Mouse (Mus musculus) liver, embryonic 16.5 days (tissue): ENCODE measurements around the gene Mybbp1a. TPM values are rescaled to one million over a fixed set of nuclear protein-coding genes. Genes with fewer than 3 reads are reported as not detected.
"Not testable (repeated sequence)": the region's sequence is repeated elsewhere in the genome, so short reads cannot be mapped to it uniquely, and the experiment has no call there.

Source experiments
- ATAC-seq: fragments of 200-750 bp; cut with Nextera tagmentation; 2 replicates; pipeline ENCODE4 v1.8.0; 2017; ENCODE audit warnings: low read depth, mild to moderate bottlenecking, moderate number of reproducible peaks, moderate library complexity
- H3K27ac ChIP-seq: fragments of 300-500 bp; sonication (generic); 2 replicates; pipeline ENCODE4 v1.5.1; 2014; ENCODE audit warnings: mild to moderate bottlenecking, low read length
- H3K27me3 ChIP-seq: fragments of 300-500 bp; sonication (generic); 2 replicates; pipeline ENCODE4 v1.6.1; 2014; ENCODE audit warnings: low read depth, low read length, mixed read lengths; ENCODE audit not compliant: control insufficient read depth, insufficient read depth
- H3K36me3 ChIP-seq: fragments of 300-500 bp; sonication (generic); 2 replicates; pipeline ENCODE4 v1.6.1; 2014; ENCODE audit warnings: mild to moderate bottlenecking; ENCODE audit not compliant: control insufficient read depth, insufficient read depth
- H3K4me1 ChIP-seq: fragments of 300-500 bp; sonication (generic); 2 replicates; pipeline ENCODE4 v1.6.1; 2014; ENCODE audit warnings: low read depth, low read length, mixed read lengths; ENCODE audit not compliant: control insufficient read depth
- H3K4me2 ChIP-seq: fragments of 300-500 bp; sonication (generic); 2 replicates; pipeline ENCODE4 v1.6.1; 2014; ENCODE audit warnings: low read depth, low read length, mixed read lengths
- H3K4me3 ChIP-seq: fragments of 300-500 bp; sonication (generic); 2 replicates; pipeline ENCODE4 v1.5.1; 2014; ENCODE audit warnings: low read depth, mild to moderate bottlenecking, low read length
- H3K9ac ChIP-seq: fragments of 300-500 bp; sonication (generic); 2 replicates; pipeline ENCODE4 v1.6.1; 2014; ENCODE audit warnings: low read depth, low read length
- H3K9me3 ChIP-seq: fragments of 300-500 bp; sonication (generic); replicated peaks from 2 replicates; pipeline ENCODE4 v1.6.1; 2016; ENCODE audit warnings: low read length; ENCODE audit not compliant: control insufficient read depth
- WGBS: fragments of 180-500 bp; shearing (Covaris S2); extraction: QIAGEN DNeasy Blood & Tissue Kit; methylation state at CpG from one replicate; pipeline ENCODE4 v1.1.7; 2014; ENCODE audit not compliant: insufficient replicate concordance; 5-methylcytosine and 5-hydroxymethylcytosine counted together
- polyA plus RNA-seq: library from polyadenylated mRNA; unstranded; fragments of >200 nt; fragmentation: Nextera tagmentation; extraction: Ambion mirVana; gene quantifications from 2 replicates; pipeline ENCODE4 v1.2.1, GENCODE M21; 2015

Mybbp1a gene
- polyA plus RNA-seq, 1 experiment from 2014 or later = 68.2 TPM

DNA sequence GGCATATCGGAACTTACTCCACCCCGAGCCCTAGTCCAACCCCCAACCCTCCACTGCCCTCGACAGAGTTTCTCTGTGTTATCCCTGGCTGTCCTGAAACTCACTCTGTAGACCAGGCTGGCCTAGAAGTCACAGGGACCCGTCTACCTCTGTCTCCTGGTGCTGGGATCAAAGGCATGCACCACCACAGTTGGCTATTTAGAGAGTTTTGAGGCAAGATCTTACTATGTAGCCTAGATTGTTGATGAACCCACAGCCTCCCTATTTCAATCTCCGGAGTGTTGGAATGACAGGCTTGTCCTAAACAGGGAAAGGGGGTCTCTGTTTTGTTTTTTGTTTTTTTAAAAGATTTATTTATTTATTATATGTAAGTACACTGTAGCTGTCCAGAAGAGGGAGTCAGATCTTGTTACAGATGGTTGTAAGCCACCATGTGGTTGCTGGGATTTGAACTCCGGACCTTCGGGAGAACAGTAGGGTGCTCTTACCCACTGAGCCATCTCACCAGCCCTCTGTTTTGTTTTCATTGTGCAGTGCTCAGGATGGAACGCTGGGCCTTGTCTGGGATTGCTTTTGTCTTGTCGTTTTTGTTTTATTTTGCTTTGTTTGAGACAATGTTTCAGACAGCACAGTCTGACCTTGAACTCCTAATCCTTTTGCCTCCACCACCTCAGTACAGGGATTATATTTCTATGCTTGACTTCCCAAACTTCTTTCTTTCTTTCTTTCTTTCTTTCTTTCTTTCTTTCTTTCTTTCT is 10.7 kb upstream of the Mybbp1a start:
- not testable (repeated sequence) for H3K4me1 ChIP-seq, H3K4me3 ChIP-seq, H3K27ac ChIP-seq, H3K36me3 ChIP-seq, H3K9ac ChIP-seq, H3K27me3 ChIP-seq, H3K9me3 ChIP-seq, ATAC-seq, H3K4me2 ChIP-seq
- 58% methylated on average over 9 of the region's 9 CpGs for WGBS

GRCm38 (mm10) chr11:72434963-72435693 is 6.0 kb upstream of the Mybbp1a start, which contains the start of gene Ggt6:
Ggt6 (plus strand) TSS chr11:72435526.
- Histone ChIP-seq H3K9ac (no peak within 1 kb of the TSS), H3K27ac (no peak within 1 kb of the TSS), H3K9me3 (no peaks in the 10 kb centered on the region), H3K4me3 (no peak within 1 kb of the TSS), H3K4me2 (no peak within 1 kb of the TSS), H3K4me1 (no peaks in the 10 kb centered on the region; the same call in 1 of the 2 replicates), H3K27me3 (no peaks in the 10 kb centered on the region), H3K36me3 (no peaks in the 10 kb centered on the region)
- 51% methylated on average over 11 of the region's 11 CpGs for WGBS
- peak; percentile 39; the same call in 1 of the 2 replicates for ATAC-seq

DNA sequence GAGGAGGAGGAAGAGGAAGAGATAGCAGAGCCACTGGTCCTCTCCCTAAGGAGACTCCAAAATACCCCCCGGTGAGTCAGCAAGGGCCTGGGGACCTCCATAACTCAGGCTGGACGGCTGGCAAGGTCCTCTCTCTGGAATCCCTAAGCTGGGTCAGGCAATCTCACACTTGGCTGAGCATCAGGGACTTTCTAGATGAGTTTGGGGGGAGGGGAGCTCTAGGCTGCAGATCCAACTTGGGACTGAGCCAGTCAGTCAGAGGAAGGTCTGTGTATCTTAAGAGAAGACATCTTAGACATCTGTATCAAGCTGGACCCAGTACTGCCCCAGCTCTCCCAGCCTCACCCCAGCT is 5.5 kb upstream of the Mybbp1a start:
- ATAC-seq = no peak
- no peaks in the 10 kb centered on the region for H3K36me3 ChIP-seq
- WGBS = 47% methylated on average over 2 of the region's 2 CpGs
- H3K9me3 ChIP-seq = no peaks in the 10 kb centered on the region
- no peak overlapping the region for H3K4me2 ChIP-seq
- no peaks in the 10 kb centered on the region for H3K27me3 ChIP-seq
- no peaks in the 10 kb centered on the region; the same call in 1 of the 2 replicates for H3K4me1 ChIP-seq
- no peak overlapping the region for H3K4me3 ChIP-seq
- no peak overlapping the region for H3K9ac ChIP-seq
- no peak overlapping the region for H3K27ac ChIP-seq

DNA sequence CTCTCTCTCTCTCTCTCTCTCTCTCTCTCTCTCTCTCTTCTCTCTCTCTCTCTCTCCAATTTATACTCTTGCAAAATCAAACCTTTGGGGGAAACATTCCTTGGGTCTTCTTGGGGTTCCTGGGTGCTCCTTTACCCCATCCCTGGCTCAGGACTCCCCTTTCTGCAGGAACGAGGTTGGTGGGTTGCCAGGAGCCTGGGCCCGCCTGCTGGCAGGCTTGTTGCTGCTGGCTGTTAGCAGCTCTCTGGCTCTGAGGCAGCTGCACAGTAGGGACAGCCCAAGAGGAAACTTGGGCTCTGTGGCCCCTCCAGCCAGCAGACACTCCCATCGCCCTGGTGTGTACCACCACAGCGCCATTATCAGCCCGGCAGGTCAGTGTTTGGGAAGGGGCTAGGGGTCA is 4.9 kb upstream of the Mybbp1a start:
- WGBS = 60% methylated on average over 5 of the region's 5 CpGs
- no peaks in the 10 kb centered on the region; the same call in 1 of the 2 replicates for H3K4me1 ChIP-seq
- no peak overlapping the region for H3K27ac ChIP-seq
- no peaks in the 10 kb centered on the region for H3K36me3 ChIP-seq
- H3K9ac ChIP-seq = no peak overlapping the region
- H3K9me3 ChIP-seq = no peaks in the 10 kb centered on the region
- ATAC-seq = no peak
- H3K4me2 ChIP-seq = no peak overlapping the region
- H3K4me3 ChIP-seq = no peak overlapping the region
- no peaks in the 10 kb centered on the region for H3K27me3 ChIP-seq

- Histone ChIP-seq H3K27ac (no peak overlapping the region), H3K4me2 (no peak overlapping the region), H3K9me3 (no peaks in the 10 kb centered on the region), H3K36me3 (no peaks in the 10 kb centered on the region), H3K4me3 (no peak overlapping the region), H3K27me3 (no peaks in the 10 kb centered on the region), H3K9ac (no peak overlapping the region), H3K4me1 (peaks cover 5% of the 10 kb centered on the region)
- 72% methylated on average over 16 of the region's 16 CpGs for WGBS
- no peak for ATAC-seq
Measured at GRCm38 (mm10) chr11:72436756-72437650, 4.2 kb upstream of the Mybbp1a start.

- no peaks in the 10 kb centered on the region for H3K9me3 ChIP-seq
- no peaks in the 10 kb centered on the region for H3K27me3 ChIP-seq
- no peak for ATAC-seq
- no peak overlapping the region for H3K4me3 ChIP-seq
- no peak overlapping the region for H3K27ac ChIP-seq
- peaks cover 12% of the 10 kb centered on the region for H3K4me1 ChIP-seq
- peaks cover 10% of the 10 kb centered on the region for H3K36me3 ChIP-seq
- WGBS = 40% methylated on average over 4 of the region's 4 CpGs
- no peak overlapping the region for H3K4me2 ChIP-seq
- no peak overlapping the region for H3K9ac ChIP-seq
Measured at GRCm38 (mm10) chr11:72438411-72438810, 2.7 kb upstream of the Mybbp1a start.

DNA sequence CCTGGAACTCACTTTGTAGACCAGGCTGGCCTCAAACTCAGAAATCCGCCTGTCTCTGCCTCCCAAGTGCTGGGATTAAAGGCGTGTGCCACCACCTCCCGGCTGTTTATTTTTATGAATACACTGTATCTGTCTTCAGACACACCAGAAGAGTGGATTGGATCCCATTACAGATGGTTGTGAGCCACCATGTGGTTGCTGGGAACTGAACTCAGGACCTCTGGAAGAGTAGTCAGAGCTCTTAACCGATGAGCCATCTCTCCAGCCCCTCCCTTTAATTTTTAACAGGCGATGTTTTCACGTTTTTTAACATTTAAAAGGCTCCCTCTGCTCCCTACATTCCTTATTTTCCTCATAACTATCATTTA is 574 bp upstream of the Mybbp1a start:
- H3K4me1 ChIP-seq = peaks cover 12% of the 10 kb centered on the region
- peak overlapping the region; percentile 73 for H3K4me2 ChIP-seq
- WGBS = 34% methylated on average over 6 of the region's 6 CpGs
- H3K36me3 ChIP-seq = peaks cover 25% of the 10 kb centered on the region
- not testable (repeated sequence) for ATAC-seq, H3K27me3 ChIP-seq, H3K9me3 ChIP-seq
- H3K27ac ChIP-seq = peak overlapping the region; percentile 69
- peak overlapping the region; percentile 65 for H3K9ac ChIP-seq
- H3K4me3 ChIP-seq = peak overlapping the region; percentile 78

- no peak for ATAC-seq
- H3K36me3 ChIP-seq = peaks cover 70% of the 10 kb centered on the region
- WGBS = 71% methylated on average over 6 of the region's 6 CpGs
- H3K9ac ChIP-seq = no peak overlapping the region
- H3K4me1 ChIP-seq = peaks cover 10% of the 10 kb centered on the region
- H3K9me3 ChIP-seq = no peaks in the 10 kb centered on the region
- no peaks in the 10 kb centered on the region for H3K27me3 ChIP-seq
- H3K4me2 ChIP-seq = no peak overlapping the region
- no peak overlapping the region for H3K27ac ChIP-seq
- no peak overlapping the region for H3K4me3 ChIP-seq
Measured at GRCm38 (mm10) chr11:72446311-72447105, 5.4 kb downstream of the Mybbp1a start.
